Mouse (Mus musculus): ENCODE results near the gene Dpf3. TPM values are rescaled to one million over a fixed set of nuclear protein-coding genes. Genes with fewer than 3 reads are reported as not detected.

Gene Dpf3
- polyA plus RNA-seq, 1 experiment, result 1.9 TPM

DNA sequence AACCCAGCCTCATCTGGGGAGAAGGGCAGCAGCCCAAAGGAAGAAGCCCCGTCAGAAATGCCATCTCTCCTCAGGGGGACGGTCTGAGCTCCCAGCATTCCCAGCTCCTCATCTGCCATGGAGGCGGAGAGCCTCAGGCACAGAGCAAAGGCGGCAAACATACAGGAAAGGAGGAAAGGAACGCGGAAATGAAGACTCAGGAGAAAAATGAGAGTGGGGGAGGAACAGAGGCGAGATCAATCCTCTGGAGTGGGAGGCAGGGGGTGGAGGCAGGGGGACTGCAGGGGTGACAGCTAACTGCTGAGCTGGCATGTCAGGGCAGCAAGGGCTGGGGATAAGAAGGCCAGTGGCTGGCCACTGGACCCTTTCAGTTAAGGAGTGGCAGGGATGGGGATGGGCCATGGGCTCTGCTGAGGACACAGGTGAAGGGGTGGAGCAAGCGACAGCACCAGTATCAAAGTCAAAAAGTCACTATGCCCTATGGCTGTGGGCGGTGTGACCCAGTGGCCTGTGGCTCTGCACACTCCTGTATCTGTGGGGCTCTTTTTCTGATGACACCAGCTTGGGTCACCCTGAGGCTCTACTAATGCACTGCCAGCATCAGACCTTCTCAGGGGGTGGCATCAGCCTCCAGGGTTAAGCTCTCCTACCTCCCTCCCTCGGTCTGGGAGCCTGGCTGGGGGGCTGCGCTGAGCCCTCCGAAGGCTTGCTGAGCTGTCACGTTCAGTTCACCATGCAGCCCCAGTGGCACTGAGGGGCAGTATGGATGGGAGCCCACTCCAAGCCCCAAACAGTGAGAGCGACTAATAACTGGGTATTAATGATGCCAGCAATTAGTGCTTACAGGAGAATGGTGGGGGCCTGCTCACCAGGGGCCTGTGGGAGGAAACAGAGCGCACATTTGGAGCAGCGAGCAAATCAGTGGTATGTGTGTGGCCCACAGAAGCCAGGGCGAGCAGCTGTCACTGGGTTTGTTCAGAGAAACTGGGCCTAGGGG, 200.7 kb downstream of the Dpf3 start:
- H3K4me1 ChIP-seq (ENCODE audit: control insufficient read depth), result no peaks in the 10 kb centered on the region; the same call in 1 of the 2 replicates
- H3K4me3 ChIP-seq (replicated peaks), result no peak overlapping the region
- no peaks in the 10 kb centered on the region for H3K27me3 ChIP-seq (ENCODE audit: control insufficient read depth)
- peaks cover 6% of the 10 kb centered on the region for H3K36me3 ChIP-seq (ENCODE audit: control insufficient read depth)
- no peaks in the 10 kb centered on the region for H3K9me3 ChIP-seq (ENCODE audit: control insufficient read depth, low read length)
- TF ChIP-seq TAL1 (IDR thresholded peaks at IDR 0.05; ENCODE audit: low read length) (no peak), GATA1 (IDR thresholded peaks at IDR 0.05; ENCODE audit: low read length) (no peak)

DNA sequence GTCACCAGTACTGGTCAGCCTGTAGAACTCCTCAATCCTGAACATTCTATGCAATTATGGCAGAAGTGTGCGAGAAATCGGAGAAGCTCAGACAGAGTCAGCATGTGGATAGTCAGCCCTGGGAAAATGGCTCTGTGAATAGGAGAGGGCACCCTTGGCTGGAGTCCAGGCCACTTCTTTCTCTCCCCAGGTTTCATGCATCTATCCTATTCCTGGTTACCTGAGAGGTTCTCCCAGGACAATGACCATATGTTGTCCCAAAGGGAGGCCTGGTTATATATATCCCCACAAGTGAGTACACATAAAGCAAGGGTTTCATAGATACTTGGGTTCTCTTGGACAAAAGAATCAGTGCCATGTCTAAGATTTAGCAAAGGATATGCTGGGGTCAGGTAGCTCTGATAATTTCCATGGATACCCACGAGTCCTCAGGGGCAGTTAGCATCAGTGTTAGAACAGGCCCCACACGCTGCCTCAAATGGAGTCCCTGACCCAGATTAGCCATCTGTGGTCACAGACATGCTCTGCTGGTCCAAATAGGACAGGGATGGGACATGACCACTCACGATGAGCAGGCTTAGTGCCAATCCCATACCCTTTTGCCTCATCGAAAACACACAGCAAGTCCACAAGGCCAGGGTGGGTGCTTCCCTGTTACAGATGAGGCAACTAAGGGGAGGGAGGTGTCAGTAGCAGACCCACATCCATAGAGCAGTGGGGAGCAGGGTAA, 203.8 kb downstream of the Dpf3 start:
- no peaks in the 10 kb centered on the region for H3K9me3 ChIP-seq (ENCODE audit: control insufficient read depth, low read length)
- TF ChIP-seq TAL1 (IDR thresholded peaks at IDR 0.05; ENCODE audit: low read length) (no peak), GATA1 (IDR thresholded peaks at IDR 0.05; ENCODE audit: low read length) (no peak)
- no peaks in the 10 kb centered on the region for H3K27me3 ChIP-seq (ENCODE audit: control insufficient read depth)
- H3K36me3 ChIP-seq (ENCODE audit: control insufficient read depth), result peaks cover 6% of the 10 kb centered on the region
- no peak overlapping the region for H3K4me3 ChIP-seq (replicated peaks)
- H3K4me1 ChIP-seq (ENCODE audit: control insufficient read depth), result no peaks in the 10 kb centered on the region; the same call in 1 of the 2 replicates

DNA sequence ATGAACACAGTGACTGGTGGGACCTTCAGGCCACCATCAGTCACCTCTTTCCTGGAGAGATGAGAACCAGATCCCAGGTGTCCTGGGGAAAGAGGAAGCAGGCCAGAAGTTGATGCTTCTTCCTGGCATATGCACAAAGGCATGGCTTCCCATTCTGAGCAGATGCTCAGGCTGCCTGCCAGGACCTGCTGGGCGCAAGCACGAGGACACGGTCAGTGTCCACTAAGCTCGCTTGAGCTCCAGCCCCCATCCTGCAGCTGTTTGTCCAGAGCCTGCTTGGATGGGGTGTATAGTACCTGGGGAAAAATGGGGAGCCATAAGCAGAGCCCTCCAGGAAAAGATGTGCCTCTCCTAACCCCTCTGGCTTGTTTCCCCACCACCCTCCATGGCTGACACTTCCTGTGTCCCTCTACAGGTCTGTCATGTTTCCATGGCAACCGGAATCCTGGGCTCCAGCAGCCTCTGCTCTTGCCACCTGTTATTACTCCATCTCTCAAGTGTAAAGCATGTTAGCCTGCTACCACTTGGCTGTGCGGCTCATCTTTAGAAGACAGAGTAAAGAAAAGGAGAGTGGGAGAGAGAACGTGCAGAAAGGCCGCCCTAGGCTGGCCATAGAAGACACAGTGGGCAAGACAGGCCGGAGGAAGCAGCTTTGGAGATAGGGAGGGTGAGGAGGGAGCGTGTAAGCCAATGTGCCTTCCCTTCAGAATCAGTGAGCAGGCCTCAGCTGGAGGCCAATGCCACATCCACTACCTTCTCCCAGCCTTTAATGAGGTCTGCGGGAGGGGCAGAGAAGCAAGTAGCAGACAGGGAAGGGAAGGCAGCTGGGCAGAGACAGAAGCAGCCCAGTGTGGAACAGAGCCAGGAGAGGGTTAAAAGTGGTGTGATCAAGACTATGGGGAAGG, 209.7 kb downstream of the Dpf3 start:
- Histone ChIP-seq H3K4me1 (ENCODE audit: control insufficient read depth) (no peaks in the 10 kb centered on the region), H3K4me3 (replicated peaks) (no peak overlapping the region), H3K9me3 (ENCODE audit: control insufficient read depth, low read length) (no peaks in the 10 kb centered on the region), H3K27me3 (ENCODE audit: control insufficient read depth) (no peaks in the 10 kb centered on the region), H3K36me3 (ENCODE audit: control insufficient read depth) (no peaks in the 10 kb centered on the region; the same call in 1 of the 2 replicates)
- TF ChIP-seq TAL1 (IDR thresholded peaks at IDR 0.05; ENCODE audit: low read length) (no peak), GATA1 (IDR thresholded peaks at IDR 0.05; ENCODE audit: low read length) (no peak)

DNA sequence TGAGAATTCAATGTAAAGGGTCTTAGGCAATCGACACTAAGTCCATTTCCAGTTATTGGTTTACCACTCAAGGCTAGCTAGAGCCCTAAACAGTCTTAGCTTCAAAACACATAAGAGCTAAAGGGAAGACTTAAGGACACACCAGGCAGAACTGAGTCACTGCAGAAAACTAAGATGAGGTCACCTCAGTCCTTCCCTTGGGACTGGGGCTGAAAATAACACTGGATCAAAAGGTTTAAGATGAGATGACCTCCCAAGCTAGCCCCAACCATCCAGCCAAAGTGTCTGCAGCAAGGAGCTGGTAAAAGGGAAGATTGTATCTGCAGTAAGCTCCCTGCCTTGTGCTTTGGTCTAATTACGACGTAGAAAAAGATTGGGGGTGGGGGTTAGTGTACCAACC, 216.3 kb downstream of the Dpf3 start:
- Histone ChIP-seq H3K4me3 (replicated peaks) (no peak overlapping the region), H3K4me1 (ENCODE audit: control insufficient read depth) (no peaks in the 10 kb centered on the region), H3K27me3 (ENCODE audit: control insufficient read depth) (no peaks in the 10 kb centered on the region), H3K9me3 (ENCODE audit: control insufficient read depth, low read length) (no peaks in the 10 kb centered on the region), H3K36me3 (ENCODE audit: control insufficient read depth) (peaks cover 14% of the 10 kb centered on the region)
- TF ChIP-seq GATA1 (IDR thresholded peaks at IDR 0.05; ENCODE audit: low read length), result no peak
- no peak for TF ChIP-seq TAL1 (IDR thresholded peaks at IDR 0.05; ENCODE audit: low read length)

DNA sequence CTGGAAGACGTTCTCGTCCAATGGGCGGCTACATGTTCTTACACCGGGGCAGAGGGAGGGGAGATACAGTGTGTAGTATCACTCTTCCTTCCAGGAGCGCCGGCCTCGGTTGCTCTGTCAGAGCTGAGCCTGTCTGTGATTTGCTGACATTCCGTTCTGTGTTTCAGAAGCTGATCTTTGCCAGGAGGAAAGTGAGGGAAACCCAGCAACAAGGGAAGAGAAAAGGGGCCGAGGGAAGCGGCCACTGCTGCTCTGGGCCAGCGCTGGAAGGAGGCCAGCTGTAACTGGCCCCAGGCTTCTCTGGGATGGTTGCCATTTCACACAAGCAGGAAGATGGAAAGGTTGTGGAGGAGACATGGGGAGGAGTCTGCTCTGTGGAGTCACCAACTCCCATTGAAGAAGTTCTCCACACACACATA, 219.0 kb downstream of the Dpf3 start:
- H3K4me1 ChIP-seq (ENCODE audit: control insufficient read depth), result no peaks in the 10 kb centered on the region
- no peaks in the 10 kb centered on the region for H3K27me3 ChIP-seq (ENCODE audit: control insufficient read depth)
- no peak overlapping the region for H3K4me3 ChIP-seq (replicated peaks)
- H3K9me3 ChIP-seq (ENCODE audit: control insufficient read depth, low read length), result no peaks in the 10 kb centered on the region
- peaks cover 14% of the 10 kb centered on the region for H3K36me3 ChIP-seq (ENCODE audit: control insufficient read depth)
- TF ChIP-seq TAL1 (IDR thresholded peaks at IDR 0.05; ENCODE audit: low read length), result no peak
- no peak for TF ChIP-seq GATA1 (IDR thresholded peaks at IDR 0.05; ENCODE audit: low read length)

DNA sequence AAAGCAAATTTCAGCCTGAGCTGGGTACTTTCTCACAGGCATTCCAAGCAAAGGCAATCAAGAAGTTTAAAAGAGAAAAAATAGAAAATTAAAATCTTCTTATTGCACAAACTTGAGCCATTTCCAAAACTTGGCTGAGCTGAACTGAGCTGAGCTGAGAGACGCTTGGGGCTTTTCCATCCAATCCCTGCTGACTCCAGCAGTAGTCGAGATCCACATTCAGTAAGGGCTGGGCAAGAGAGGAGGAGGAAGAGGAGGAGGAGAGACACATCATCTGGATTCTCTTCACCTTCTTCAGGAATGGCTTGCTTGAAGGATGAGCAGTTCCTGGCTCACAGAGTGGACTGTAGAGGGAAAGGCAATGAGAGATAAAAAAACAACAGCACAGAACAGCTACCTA, 227.0 kb downstream of the Dpf3 start:
- no peak overlapping the region for H3K4me3 ChIP-seq (replicated peaks)
- H3K36me3 ChIP-seq (ENCODE audit: control insufficient read depth), result no peaks in the 10 kb centered on the region
- H3K9me3 ChIP-seq (ENCODE audit: control insufficient read depth, low read length), result no peaks in the 10 kb centered on the region
- TF ChIP-seq TAL1 (IDR thresholded peaks at IDR 0.05; ENCODE audit: low read length), result no peak
- no peak for TF ChIP-seq GATA1 (IDR thresholded peaks at IDR 0.05; ENCODE audit: low read length)
- H3K27me3 ChIP-seq (ENCODE audit: control insufficient read depth), result no peaks in the 10 kb centered on the region
- H3K4me1 ChIP-seq (ENCODE audit: control insufficient read depth), result no peaks in the 10 kb centered on the region

DNA sequence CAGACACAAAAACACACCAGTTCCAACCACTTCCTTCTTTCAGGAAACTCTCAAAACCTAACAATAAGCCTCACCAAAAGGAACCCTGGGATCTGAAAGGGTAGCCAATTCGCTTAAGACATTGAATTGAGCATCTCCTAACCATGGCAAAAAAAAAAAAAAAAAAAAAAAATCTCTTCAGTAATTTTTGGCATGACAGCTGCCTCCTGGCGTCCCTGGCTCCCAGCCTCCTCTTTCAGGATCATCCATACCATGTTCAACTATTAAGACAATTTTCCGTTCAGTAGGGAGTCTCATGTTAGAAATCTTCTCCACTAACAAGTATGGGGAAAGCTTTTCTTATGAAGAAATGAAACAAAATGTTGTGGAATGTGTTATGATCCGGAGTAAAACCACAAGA, 233.1 kb downstream of the Dpf3 start:
- no peaks in the 10 kb centered on the region for H3K36me3 ChIP-seq (ENCODE audit: control insufficient read depth)
- TF ChIP-seq TAL1 (IDR thresholded peaks at IDR 0.05; ENCODE audit: low read length) (no peak), GATA1 (IDR thresholded peaks at IDR 0.05; ENCODE audit: low read length) (no peak)
- no peak overlapping the region for H3K4me3 ChIP-seq (replicated peaks)

DNA sequence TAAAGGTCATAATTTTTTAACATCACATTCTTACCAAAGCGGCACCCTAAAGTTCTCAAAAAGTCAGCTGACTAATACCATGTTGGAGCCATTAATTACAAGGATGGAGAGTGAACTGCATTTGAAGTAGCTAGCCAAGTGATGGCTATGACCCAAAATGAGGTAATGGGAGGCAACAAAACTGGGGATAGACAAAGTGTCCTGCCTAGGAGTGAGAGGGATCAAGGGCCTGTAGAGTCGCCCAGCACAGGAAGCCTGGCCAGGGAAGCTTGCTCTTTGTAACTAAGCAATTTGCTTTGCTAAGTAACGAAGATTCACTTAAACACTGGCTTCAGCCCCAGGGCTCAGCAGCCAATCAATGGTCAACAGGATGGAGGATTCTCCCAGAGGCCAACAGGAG, 238.4 kb downstream of the Dpf3 start:
- no peaks in the 10 kb centered on the region for H3K9me3 ChIP-seq (ENCODE audit: control insufficient read depth, low read length)
- H3K36me3 ChIP-seq (ENCODE audit: control insufficient read depth), result no peaks in the 10 kb centered on the region
- H3K4me1 ChIP-seq (ENCODE audit: control insufficient read depth), result no peaks in the 10 kb centered on the region
- H3K27me3 ChIP-seq (ENCODE audit: control insufficient read depth), result no peaks in the 10 kb centered on the region
- H3K4me3 ChIP-seq (replicated peaks), result no peak overlapping the region
- TF ChIP-seq GATA1 (IDR thresholded peaks at IDR 0.05; ENCODE audit: low read length) (no peak), TAL1 (IDR thresholded peaks at IDR 0.05; ENCODE audit: low read length) (no peak)

More for the DNA sequence above, 233.1 kb downstream of the Dpf3 start:
- H3K4me1 ChIP-seq (ENCODE audit: control insufficient read depth), result no peaks in the 10 kb centered on the region
- no peaks in the 10 kb centered on the region for H3K27me3 ChIP-seq (ENCODE audit: control insufficient read depth)
- H3K9me3 ChIP-seq (ENCODE audit: control insufficient read depth, low read length), result no peaks in the 10 kb centered on the region

Measured in erythroblast, embryonic 14.5 days (primary cell).